Mouse (Mus musculus): ENCODE data around the gene Cyp4f16. TPM values are rescaled to one million over a fixed set of nuclear protein-coding genes. Genes with fewer than 3 reads are reported as not detected.
"Not testable (repeated sequence)": the region's sequence is repeated elsewhere in the genome, so short reads cannot be mapped to it uniquely, and the experiment has no call there.

Cyp4f16 gene
- polyA plus RNA-seq, 1 experiment from 2014 or later, result 19.9 TPM

- not testable (repeated sequence) for H3K9ac ChIP-seq (replicated peaks); H3K4me2 ChIP-seq (replicated peaks); H3K36me3 ChIP-seq; H3K9me3 ChIP-seq; H3K27ac ChIP-seq (replicated peaks); H3K27me3 ChIP-seq; ATAC-seq (ENCODE audit: low FRiP score, low read depth); H3K4me3 ChIP-seq; H3K4me1 ChIP-seq
- 83% methylated on average over 9 of the region's 9 CpGs for WGBS
Observed at GRCm38 (mm10) chr17:32554368-32554767, 18.0 kb downstream of the Cyp4f16 start.

GRCm38 (mm10) chr17:32563301-32563700 lies 26.9 kb downstream of the Cyp4f16 start:
- H3K4me3 ChIP-seq; H3K27me3 ChIP-seq; H3K9ac ChIP-seq (replicated peaks); H3K36me3 ChIP-seq; ATAC-seq (ENCODE audit: low FRiP score, low read depth); H3K4me2 ChIP-seq (replicated peaks); H3K4me1 ChIP-seq; H3K9me3 ChIP-seq; H3K27ac ChIP-seq (replicated peaks): not testable (repeated sequence)
- WGBS, result 79% methylated on average over 2 of the region's 2 CpGs

GRCm38 (mm10) chr17:32573286-32573685 lies 36.9 kb downstream of the Cyp4f16 start:
- H3K27me3 ChIP-seq; H3K9me3 ChIP-seq; H3K36me3 ChIP-seq; H3K4me2 ChIP-seq (replicated peaks); H3K27ac ChIP-seq (replicated peaks); H3K9ac ChIP-seq (replicated peaks); H3K4me1 ChIP-seq; ATAC-seq (ENCODE audit: low FRiP score, low read depth); H3K4me3 ChIP-seq: not testable (repeated sequence)
- 58% methylated on average over 2 of the region's 2 CpGs for WGBS

GRCm38 (mm10) chr17:32577496-32578186 lies 41.3 kb downstream of the Cyp4f16 start:
- Histone ChIP-seq H3K27ac (replicated peaks) (no peak overlapping the region), H3K4me2 (replicated peaks) (no peak overlapping the region), H3K9me3 (peaks cover under 1% of the 10 kb centered on the region; the same call in 1 of the 2 replicates), H3K4me3 (no peak overlapping the region), H3K36me3 (no peaks in the 10 kb centered on the region), H3K4me1 (no peaks in the 10 kb centered on the region), H3K9ac (replicated peaks) (no peak overlapping the region), H3K27me3 (no peaks in the 10 kb centered on the region)
- 72% methylated on average over 7 of the region's 7 CpGs for WGBS
- no peak for ATAC-seq (ENCODE audit: low FRiP score, low read depth)

- Histone ChIP-seq H3K4me3 (no peak overlapping the region), H3K36me3 (no peaks in the 10 kb centered on the region), H3K4me2 (replicated peaks) (no peak overlapping the region), H3K4me1 (no peaks in the 10 kb centered on the region), H3K9me3 (peaks cover 16% of the 10 kb centered on the region), H3K27me3 (no peaks in the 10 kb centered on the region), H3K27ac (replicated peaks) (no peak overlapping the region), H3K9ac (replicated peaks) (no peak overlapping the region)
- WGBS, result 88% methylated on average over 18 of the region's 18 CpGs
- ATAC-seq (ENCODE audit: low FRiP score, low read depth), result no peak
Observed at GRCm38 (mm10) chr17:32596494-32596893, 60.1 kb downstream of the Cyp4f16 start.

Other genes starting within 250 kb of the Cyp4f16 start
- gene Akap8, start 215.3 kb upstream of the Cyp4f16 start, polyA plus RNA-seq (2016; fragmentation: Nextera tagmentation; extraction: Ambion mirVana), result 140 and 151 TPM in 2 replicates
- gene Akap8l, start 186.0 kb upstream of the Cyp4f16 start, polyA plus RNA-seq (2016; fragmentation: Nextera tagmentation; extraction: Ambion mirVana), result 131 and 133 TPM in 2 replicates
- 47.2 and 50.2 TPM in 2 replicates for gene Wiz, start 147.1 kb upstream of the Cyp4f16 start, polyA plus RNA-seq (2016; fragmentation: Nextera tagmentation; extraction: Ambion mirVana)
- 0.59 and 1.1 TPM in 2 replicates for gene Rasal3, start 133.0 kb upstream of the Cyp4f16 start, polyA plus RNA-seq (2016; fragmentation: Nextera tagmentation; extraction: Ambion mirVana)
- gene Pglyrp2, start 112.4 kb upstream of the Cyp4f16 start, polyA plus RNA-seq (2016; fragmentation: Nextera tagmentation; extraction: Ambion mirVana), result not detected in 2 replicates
- 0.48 and 0.56 TPM in 2 replicates for gene Cyp4f39, start 83.8 kb upstream of the Cyp4f16 start, polyA plus RNA-seq (2016; fragmentation: Nextera tagmentation; extraction: Ambion mirVana)
- 11.4 and 11.7 TPM in 2 replicates for gene Cyp4f17, start 30.5 kb upstream of the Cyp4f16 start, polyA plus RNA-seq (2016; fragmentation: Nextera tagmentation; extraction: Ambion mirVana)
- gene Cyp4f37, start 84.8 kb downstream of the Cyp4f16 start, polyA plus RNA-seq (2016; fragmentation: Nextera tagmentation; extraction: Ambion mirVana), result 1.1 TPM in 1 of 2 replicates, not detected in the other
- gene Cyp4f40, start 122.3 kb downstream of the Cyp4f16 start, polyA plus RNA-seq (2016; fragmentation: Nextera tagmentation; extraction: Ambion mirVana), result not detected in 2 replicates
- gene Cyp4f15, start 149.1 kb downstream of the Cyp4f16 start, polyA plus RNA-seq (2016; fragmentation: Nextera tagmentation; extraction: Ambion mirVana), result 0.40 and 0.80 TPM in 2 replicates

All from midbrain, embryonic 12.5 days (tissue).